Mouse (Mus musculus) heart, adult 18-20 months (tissue): ENCODE data around the gene Letm1. TPM values are rescaled to one million over a fixed set of nuclear protein-coding genes. Genes with fewer than 3 reads are reported as not detected.
A peak's percentile ranks its signal among the peaks of the same experiment; 100 is the strongest.

ENCODE experiments used
- DNase-seq, 2 experiments: peaks; one replicate each; pipeline ENCODE4 v3.0.0; 2021 to 2022; ENCODE audit warnings: mixed read lengths in 1 of 2
- total RNA-seq, 2 experiments: library from RNA; stranded (reverse); gene quantifications; 2 replicates each; pipeline ENCODE4 v1.2.3; 2021

The Letm1 gene
- total RNA-seq, 2 experiments from 2014 or later: 141 to 143 TPM

DNA sequence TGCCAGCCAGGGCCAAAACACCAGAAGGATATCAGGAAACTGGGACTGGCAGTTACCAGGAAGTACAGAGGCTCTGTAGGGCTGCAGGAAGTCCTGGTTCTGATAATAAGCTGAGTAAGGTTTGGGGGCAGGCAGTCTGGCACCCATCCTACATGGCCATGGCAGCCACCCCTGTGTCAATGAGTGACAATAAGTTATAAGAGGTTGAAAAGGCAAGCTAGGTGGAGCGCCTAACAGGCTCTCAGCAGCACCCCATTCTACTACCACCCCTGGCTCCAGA is 76.3 kb downstream of the Letm1 start:
- DNase-seq: no peak

DNA sequence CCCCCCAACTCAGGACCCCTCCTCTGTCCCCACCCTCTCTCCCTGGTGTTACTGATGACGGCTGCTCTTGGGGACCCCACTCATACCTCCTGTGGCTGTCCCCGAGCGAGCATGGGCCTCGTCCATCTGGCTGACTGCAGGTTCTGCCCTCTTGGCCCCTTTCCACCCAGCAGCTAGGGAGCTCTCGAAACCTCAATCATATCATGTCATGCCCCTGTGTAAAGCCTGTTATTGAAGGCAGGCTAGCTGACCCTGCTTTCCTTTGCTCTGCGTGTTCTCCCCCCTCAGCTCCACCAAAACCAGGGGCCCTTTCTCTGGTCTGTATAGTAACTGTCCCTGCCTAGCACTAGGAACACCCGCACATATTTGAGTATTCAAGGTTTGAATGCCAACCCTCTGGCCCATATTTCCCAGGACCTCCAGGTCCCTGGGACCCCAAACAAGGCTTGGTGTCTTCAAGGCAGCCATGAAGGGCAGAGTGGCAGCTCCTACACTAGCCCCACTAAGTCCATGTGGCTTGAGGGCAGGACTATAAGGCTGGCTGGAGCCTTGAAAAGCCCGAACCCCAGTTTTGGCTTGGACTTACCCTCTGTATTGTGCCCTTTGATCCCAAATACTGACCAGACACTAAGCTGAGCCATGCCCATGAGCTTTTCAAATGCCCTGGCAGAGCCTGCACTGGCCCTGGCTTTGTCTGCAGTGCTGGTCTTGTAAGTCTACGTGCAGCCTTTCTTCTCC is 76.8 kb downstream of the Letm1 start:
- DNase-seq: no peak

DNA sequence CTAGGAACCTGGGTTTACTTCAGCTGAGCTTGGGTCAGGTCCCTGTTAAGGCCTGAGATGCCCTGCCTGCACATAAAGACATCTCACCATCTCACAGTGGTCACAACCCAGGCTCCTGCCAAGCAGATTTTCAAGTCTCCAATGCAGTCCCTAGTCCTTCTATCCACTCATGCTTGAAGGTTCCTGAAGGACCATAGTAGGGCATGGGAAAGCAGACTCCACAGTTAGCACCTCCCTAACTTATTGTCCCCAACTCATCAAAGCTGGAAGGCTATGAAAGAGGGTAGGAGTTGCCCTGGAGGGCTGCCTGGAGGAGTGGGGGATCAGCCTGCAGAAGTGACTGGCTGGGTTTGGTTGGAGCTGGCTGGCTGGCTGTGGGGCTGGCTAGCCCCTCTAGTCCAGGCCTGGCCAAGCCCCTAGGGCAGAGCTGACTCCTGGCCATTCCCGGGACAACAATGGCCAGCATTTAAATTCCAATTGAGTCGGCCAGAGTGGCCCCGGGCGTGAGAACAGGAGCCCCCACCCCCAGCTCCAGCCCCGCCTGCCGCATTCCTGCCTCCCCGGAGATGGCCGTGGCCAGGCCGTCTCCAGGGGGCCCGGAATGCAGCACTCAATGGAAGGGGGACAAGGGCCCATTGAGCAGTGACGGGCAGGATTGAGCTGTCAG is 77.5 kb downstream of the Letm1 start:
- DNase-seq: no peak

DNA sequence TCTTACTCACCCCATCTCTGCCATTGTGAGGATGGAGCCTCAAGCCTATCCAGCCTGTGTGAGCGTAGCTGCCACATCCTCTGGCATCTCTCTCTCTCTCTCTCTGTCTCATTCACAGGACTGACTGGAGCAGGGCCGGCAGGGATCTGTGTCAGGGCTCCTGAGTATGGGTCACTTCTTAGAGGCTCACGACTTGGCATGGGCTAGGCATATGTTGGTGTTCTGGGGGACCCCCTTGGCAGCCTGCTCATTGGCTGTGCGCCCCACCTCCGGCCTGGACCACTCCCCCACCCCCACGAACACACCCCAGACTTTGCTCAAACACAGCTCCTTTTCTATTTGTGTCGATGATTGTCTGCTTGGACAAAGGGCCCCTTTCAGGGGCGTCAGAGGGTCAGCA is 78.6 kb downstream of the Letm1 start:
- DNase-seq: no peak

DNA sequence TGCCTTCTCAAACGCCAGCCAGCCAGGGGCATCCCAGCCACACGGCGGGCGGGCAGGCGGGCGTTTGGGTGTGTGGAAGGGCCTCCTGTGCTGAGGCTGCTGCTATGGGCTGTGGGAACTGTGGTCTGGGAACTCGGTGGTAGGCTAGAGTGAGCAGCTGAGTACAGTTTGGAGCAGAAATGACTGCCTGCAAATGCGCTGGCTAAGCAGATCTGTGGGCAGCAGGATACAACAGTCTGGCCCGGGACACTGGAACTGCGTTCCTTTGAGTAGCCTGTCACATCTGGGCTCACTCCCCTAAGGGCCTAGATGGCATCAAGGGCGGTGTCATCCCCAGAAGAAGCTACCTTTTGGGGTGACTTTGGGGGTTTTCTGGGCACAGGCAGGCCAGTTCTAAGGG is 80.8 kb downstream of the Letm1 start:
- DNase-seq: no peak

DNA sequence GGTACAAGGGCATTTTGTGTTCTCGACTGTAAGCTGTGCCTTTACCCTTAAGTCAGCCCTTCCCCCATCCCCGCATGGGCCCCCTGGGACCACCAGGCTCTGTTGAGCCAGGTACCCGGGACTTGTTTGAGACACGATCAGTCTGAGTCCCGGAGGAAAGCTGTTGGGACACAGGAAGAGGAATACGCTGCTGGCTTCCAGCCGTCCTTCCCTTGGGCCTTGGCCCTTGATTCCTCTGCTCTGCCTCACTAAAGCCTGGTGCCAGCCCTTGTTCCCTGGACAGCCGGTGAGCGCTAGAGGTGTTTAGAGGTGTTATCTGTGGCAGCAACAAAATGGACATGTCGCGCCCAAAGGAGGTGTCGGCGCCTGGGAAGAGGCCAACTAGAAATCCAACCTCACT is 82.6 kb downstream of the Letm1 start:
- DNase-seq: peak in 1 of 2 experiments; percentile 52

DNA sequence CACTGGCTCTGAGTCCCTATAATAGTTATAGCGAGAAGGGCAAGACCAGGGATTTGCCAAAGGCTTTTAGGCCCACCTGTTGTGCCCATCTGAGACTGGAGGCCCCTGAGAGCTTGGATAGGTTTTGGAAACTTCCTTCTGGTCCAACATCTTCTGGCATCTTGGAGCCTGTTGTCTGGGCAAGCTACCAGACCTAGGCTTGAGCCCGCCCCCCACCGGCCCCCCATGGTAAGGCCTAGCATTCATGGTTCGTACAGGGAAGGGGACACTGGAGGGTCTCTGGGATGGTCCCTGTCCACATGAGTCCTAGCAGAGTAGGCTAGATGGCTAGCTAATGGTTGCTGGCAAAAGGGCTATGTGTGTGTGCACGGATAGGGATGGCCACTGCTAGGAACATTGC is 83.9 kb downstream of the Letm1 start:
- DNase-seq: no peak

DNA sequence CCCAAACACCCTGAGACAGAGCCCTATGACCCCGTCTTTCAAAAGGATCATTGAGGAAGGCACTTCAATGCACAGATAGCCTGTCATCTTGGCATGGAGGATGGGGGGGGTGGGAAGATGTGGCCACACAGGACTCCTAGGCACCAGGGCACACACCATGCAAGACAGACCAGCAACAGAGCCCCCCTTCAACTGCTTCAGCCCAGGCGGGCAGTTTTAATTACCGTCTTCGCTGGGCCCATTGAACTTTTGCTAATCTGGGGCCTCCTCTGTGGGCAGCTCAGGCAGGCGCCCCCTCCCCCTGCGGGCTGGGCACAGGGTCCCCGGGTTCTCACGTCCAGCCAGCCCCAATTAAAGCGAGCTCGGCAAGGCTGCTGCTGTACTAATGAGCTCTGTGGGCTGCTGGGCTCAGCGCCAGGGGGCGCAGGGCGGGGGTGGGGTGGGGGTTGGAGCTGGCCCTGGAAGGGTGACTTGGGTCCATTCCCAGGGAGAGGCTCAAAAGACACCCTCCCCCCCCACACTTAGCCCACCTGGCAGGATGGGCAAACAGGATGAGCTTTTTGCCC is 84.6 kb downstream of the Letm1 start:
- no peak for DNase-seq

DNA sequence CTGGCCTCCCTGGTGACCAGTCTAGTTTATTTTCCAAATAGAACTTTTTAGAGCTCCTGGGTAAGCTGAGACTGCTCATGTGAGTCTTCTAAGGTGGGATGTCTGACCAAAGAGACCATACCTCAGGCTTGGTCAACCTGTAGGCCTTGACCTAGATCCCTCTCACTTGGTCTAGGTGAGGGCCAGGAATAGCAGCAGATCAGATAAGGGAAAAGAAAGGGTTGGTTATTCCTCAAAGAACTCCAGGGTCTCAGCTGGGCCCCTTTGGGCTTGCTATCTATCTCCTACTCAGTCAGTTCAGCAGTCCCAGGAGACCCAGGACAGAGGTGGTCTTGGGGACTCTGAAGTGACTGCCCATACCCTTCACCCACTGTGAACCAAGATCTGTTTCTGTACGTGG is 85.1 kb downstream of the Letm1 start:
- DNase-seq: no peak

DNA sequence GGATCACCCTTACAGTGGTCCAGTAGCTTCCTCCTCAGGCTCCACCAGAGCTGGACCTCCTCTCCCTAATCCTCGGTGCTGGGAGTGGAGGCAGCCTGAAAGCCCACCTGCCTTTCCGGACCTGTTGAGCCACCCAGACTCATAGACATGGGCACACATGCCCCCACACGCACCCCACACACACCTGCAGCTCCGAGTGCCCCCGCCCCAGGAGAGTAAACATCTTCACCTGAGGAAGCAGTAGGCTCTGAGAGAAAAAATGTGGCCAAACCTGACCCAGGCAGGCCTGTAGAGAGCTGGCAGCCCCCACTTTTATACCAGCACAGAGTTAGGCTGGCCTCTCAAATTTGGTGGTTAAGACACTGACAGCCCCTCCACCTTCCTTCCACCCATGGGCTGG is 86.2 kb downstream of the Letm1 start:
- no peak for DNase-seq

DNA sequence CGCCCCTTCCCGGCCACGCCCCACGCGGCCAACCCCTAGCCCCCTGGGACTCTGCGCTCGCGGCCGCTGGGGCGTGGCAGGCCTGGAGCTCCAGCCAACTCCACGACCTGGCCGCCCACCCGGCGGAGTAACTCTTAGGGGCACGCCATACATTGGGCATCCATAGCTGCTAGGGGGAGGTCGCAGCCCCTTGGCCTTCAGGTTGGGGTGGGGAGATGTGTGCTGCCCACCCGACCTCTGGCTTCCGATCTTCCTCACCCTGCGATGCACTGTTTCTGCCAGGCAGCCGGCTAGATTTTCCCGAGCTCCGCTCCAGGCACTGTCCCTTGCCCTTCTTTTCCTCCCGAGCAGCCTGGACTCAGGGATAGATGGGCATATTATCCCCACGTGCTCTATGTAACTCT is 86.9 kb downstream of the Letm1 start:
- DNase-seq: no peak

DNA sequence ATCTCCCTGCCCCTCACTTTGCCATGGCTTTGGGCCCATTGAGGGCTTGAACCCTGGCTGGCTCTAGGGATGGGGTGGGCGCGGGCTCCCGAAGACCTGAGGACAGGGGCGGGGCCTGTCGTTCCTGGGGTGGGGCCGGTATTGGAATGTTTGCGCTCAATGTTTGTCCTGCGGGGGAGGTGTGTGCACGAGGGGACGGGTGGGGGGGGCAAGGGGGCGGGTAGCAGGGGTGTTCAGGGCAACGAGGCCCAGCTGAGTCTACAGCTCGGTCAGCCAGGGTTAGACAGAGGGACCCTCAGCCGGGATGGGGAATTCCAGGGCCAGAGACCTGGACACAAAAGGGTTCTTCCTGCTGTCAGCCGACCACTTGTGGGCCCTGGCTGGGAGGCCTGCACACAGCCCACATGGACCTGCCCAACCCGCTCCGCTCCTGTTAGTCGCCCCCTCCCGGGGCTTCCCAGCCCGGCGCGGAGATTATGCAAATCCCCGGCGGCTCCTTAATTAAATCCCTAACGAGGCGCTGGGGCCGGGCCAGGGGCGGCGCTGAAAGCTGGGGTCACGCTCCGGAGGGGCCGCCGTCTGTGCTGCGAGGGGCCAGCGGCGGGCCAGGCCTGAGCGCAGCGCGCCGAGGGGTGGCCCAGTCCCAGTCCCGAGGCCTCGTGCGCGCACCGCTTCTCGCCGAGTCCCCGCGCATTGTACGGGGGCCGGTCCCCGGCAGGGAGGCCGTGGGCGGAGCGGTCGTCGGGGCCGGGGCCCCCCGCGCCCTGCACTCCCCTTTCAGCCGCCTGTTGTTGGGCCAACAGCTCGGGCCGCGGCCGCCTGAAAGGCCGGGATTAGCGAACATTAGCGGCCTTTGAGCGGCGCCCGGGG is 87.5 kb downstream of the Letm1 start:
- peak; percentile 52 to 58 for DNase-seq

DNA sequence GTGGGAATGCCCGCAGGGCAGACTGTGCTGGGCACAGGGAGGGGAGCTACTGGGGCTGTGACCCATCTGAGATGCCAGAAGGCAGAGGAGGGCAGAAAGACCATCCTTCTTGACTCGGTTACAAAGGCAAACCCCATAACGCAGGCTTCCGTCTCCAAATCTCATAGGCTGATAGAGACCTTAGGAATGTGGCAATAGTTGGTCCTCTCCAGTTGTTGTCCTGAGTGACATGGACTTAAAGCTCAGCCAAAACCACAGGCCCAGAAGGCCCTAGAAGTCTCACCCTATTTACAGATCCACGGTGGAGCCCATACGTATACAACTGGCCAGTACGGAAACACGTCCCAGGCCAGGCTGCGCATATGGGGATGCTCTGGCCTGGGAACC is 88.2 kb downstream of the Letm1 start:
- DNase-seq: no peak

DNA sequence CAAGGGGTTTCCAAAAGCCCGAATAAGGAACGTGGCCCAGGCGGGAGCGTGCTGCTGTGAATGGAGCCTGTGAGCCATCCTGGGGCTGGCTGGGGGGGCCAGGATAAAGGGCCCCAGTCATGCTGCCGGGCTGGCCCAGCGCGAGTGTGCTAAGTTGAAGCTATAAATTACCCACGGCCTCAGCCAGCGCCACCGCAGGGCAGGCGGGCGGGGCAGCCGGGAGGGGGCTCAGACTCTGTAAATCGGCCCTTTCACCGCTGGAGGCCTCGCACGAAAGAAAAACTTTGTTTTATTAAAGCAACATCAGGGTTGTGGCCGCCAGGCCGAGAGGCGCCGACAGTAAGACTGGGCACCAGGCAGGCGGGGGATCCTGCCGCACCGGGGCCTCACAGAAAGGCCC is 90.2 kb downstream of the Letm1 start:
- DNase-seq: peak in 1 of 2 experiments; percentile 29

DNA sequence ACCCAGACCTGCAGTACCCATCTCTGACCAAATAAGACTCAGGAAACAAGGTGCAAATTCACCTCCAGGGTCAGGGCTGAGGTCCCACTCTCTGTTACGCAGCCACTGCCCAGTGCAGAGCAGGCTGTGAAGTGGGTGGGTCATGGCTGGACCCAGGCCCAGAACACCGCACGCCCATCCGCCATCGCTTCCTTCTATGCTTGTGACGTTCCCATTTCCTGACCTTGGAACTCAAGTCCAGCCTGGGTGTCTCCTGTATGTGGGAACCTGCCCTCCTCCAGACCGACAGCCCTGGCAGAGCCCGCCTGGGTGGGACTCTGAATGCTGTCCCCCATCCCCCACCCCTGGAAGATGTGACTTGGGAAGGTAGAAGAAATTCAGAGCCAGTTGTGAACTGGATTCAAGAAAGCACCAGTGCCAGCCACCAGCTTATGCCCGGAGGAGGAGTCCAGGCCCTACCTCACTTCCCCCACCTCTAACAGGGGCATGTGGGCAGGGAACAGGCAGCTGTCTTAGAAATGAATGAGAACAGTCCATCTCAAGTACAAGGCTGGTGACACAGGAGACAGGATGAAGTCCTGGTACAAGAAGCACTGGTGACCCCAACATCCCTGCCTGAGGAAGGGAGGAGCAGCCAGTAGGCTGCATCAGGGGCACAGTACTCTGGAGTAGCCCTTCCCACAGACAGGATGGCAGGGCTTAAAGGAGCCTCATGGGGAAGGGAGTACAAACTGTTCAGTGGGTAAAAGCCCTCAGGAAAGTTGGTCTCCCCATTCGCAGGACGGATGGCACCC is 92.6 kb downstream of the Letm1 start:
- DNase-seq: peak; percentile 63 to 89

Other genes with a start within 250 kb of the Letm1 start
- gene Fam53a, start 153.2 kb downstream of the Letm1 start, total RNA-seq: 10 to 100 TPM; 21.6 to 28.7 TPM
- gene Gm9903, start 152.9 kb downstream of the Letm1 start, total RNA-seq: 1 to 10 TPM in 1 of 2 experiments, under 1 TPM in 1; 0.87 to 1.2 TPM
- gene Slbp, start 130.2 kb downstream of the Letm1 start, total RNA-seq: 10 to 100 TPM; 13.5 to 14.7 TPM
- gene Tacc3, start 124.7 kb downstream of the Letm1 start, total RNA-seq: 1 to 10 TPM; 1.5 to 2.5 TPM
- 10 to 100 TPM; 19.5 to 19.6 TPM for gene Tmem129, start 124.4 kb downstream of the Letm1 start, total RNA-seq
- gene Fgfr3, start 61.1 kb downstream of the Letm1 start, total RNA-seq: 10 to 100 TPM; 10.3 to 11.9 TPM
- gene Nsd2, start 37.9 kb upstream of the Letm1 start, total RNA-seq: 10 to 100 TPM; 22.2 to 22.8 TPM
- gene Nelfa, start 153.6 kb upstream of the Letm1 start, total RNA-seq: 1 to 10 TPM; 9.0 to 9.1 TPM
- gene Gm1673, start 200.6 kb upstream of the Letm1 start, total RNA-seq: 1 to 10 TPM; 3.3 to 4.0 TPM
- gene Nat8l, start 213.2 kb upstream of the Letm1 start, total RNA-seq: 1 to 10 TPM; 1.5 to 3.7 TPM